Mouse (Mus musculus) lung, postnatal 10 days (tissue): ENCODE data around the gene Atp5d.
A peak's percentile ranks its signal among the peaks of the same experiment; 100 is the strongest.
"Not testable (repeated sequence)": the region's sequence is repeated elsewhere in the genome, so short reads cannot be mapped to it uniquely, and the experiment has no call there.

ENCODE experiments used
- DNase-seq: peaks from one replicate; pipeline ENCODE4 v3.0.0; 2021

The Atp5d gene

GRCm38 (mm10) chr10:80155277-80155676 is 16.8 kb downstream of the Atp5d start:
- DNase-seq: no peak

- no peak for DNase-seq
These were observed 17.7 kb downstream of the Atp5d start for GRCm38 (mm10) chr10:80156002-80156751.

DNA sequence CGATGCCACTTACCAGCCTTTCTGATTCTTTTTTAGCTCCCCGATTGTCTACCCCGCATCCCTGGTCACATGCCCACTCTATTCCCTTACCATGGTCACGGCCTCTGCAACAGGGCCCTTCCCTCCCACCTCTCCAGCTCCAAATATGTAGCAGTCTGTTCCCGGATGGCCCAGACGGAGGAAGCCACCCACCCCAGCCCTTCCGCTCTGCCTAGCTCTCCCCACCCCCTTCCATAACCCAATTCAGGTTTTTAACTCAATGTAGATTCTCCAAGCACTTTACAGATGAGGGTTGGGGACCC is 18.3 kb downstream of the Atp5d start:
- peak; percentile 79 for DNase-seq

DNA sequence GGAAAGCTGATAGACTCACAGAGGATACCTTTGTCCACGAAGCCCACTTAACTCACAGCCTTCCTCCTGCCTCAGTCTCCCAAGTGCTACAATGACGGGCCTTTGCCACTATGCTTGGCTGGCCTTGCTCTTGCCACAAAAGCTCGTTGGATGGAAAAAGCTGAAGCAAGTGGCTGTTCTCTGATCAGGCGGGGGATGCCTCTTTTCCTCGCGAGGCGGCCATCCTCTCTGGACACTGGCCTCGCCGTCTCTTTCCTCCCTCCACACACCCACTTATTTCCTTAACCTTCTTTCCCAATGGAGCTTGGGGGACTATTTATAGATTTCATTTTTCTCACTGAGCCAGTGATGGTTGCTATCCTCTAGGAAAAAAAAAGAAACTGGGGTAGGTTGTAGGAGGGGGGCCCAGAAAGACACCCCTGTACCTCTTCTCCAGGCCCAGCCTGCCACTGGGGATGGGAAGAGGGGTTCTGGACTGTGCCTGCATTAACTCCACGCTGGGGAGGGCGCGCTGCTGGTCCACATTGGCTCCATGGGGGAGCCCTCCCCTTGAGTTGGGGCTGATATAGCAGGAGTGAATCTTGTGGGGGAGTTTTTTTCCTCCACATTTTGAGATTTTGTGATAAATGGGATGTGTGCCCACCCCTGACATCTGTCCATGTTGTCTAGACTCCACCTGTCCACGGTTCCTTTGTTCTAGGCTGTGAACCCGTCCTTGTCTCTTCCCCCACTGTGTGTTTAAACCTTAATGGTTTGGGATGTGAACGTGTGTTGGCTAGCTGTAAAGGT is 18.9 kb downstream of the Atp5d start:
- no peak for DNase-seq

GRCm38 (mm10) chr10:80158307-80158986 is 20.0 kb downstream of the Atp5d start:
- DNase-seq: peak; percentile 90

- peak; percentile 81 for DNase-seq
These were observed 20.7 kb downstream of the Atp5d start for GRCm38 (mm10) chr10:80159021-80159560.

DNA sequence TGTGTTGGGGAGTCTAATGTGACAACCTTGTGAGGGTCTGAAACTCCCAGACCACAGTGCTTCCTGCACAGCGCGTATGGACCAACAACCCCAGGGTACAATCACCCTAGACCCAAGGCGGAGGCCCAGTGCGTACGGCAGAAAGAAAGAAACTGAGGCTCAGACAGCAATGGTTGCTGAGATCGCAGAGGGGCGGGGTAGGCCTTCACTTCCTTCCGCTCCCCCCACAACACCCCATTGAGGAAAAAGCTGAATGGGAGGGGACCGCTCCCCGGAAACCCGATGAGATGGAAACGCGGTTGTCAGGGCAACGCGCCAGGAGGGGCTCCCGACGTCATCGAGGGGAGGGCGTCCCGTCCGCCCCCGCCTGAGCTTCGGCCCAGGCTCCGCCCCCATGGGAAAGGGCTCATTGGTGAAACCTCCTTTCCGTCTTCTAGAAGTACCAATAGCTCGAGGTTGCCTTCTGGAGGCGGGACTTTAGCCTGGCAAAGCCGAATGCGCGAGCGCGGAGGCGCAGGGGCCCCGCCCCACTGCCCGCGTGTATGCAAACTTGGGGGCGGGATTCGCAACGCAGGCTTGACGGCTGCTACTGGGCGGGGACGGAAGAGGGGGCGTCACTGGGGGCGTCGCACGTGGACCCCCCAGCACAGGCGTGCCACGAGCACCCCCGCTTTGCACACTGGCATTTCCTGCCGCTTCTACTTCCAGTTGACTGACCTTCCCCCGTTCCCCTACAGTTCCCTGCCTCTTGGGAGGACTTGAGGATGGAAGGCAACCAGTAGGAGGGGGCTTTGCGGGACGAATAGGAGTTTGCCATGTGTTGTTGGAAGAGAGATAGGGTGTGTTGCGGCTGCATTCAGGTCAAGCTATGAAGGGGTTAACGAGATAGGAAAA is 21.4 kb downstream of the Atp5d start:
- peak; percentile 100 for DNase-seq

GRCm38 (mm10) chr10:80160455-80161371 is 22.3 kb downstream of the Atp5d start:
- peak; percentile 95 for DNase-seq

DNA sequence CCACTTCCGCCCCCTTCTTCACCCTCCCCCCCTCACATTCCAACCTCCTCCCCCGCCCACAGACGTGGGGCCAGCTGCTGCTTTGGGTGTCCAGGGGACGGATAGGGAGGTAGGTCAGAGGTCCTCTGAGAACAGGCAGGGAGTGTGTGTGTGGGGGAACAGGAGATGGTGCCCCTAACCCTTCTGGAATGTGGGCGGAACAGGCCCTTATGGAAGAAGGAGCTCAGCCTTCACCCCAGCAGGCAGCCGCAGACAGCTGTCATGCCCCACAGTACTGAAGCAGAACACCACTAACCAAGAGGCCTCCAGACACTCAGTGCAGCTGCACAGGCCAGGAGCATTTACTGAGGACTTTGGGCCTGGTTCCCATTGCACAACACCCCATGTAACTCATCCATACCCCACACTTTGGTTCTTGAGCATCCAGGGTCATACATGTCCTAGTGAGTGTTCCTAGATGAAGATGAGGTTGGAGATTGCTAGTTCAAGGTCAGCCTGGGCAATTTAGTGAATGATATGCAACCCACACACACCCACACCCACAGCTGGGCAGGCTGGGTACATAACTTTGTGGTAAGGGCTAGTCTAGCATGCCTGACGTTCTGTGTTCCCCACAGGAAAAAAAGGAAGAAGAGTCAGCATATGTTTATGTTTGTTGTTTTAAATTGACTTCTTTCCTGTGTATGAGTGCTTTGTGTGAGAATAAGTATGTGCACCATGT is 23.2 kb downstream of the Atp5d start:
- peak; percentile 79 for DNase-seq

DNA sequence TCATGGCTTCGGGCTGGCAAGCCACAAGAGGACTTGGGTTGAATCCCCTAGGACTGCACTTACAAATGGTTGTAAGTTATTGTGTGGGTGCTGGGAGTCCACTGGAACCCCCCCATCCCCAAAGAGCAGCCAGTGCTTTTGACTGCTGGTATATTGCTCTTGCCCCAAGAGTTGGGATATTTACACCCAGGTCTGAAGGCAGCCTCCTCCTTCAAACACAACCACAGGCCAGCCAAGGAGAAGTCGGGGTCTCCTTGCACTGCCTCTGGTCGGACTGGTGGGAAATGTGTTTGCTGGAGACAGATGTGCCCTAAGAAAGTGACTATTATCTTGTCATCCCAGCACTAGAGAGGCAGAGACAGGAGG is 23.8 kb downstream of the Atp5d start:
- no peak for DNase-seq

- peak; percentile 19 for DNase-seq
These were observed 24.4 kb downstream of the Atp5d start for GRCm38 (mm10) chr10:80162716-80163299.

DNA sequence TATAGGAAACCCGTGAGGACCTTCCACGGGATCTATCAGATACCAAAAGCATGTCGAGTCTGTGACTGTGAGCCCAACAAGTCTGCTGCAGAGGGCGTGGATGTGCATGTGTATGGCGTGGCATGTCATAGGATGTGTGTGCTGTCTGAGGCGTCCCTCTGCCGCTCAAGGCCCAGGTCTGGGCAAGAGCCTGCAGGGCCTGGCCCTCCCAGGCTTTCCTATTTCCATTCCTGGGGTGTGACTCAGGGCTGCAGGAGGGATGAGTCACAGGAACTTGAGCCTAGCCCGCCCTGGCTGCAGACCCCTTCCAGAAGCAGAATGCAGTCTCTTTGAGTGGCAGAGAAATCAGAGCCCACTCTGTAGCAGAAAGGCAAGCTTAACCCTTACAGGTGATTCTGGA is 25.3 kb downstream of the Atp5d start:
- peak; percentile 51 for DNase-seq

DNA sequence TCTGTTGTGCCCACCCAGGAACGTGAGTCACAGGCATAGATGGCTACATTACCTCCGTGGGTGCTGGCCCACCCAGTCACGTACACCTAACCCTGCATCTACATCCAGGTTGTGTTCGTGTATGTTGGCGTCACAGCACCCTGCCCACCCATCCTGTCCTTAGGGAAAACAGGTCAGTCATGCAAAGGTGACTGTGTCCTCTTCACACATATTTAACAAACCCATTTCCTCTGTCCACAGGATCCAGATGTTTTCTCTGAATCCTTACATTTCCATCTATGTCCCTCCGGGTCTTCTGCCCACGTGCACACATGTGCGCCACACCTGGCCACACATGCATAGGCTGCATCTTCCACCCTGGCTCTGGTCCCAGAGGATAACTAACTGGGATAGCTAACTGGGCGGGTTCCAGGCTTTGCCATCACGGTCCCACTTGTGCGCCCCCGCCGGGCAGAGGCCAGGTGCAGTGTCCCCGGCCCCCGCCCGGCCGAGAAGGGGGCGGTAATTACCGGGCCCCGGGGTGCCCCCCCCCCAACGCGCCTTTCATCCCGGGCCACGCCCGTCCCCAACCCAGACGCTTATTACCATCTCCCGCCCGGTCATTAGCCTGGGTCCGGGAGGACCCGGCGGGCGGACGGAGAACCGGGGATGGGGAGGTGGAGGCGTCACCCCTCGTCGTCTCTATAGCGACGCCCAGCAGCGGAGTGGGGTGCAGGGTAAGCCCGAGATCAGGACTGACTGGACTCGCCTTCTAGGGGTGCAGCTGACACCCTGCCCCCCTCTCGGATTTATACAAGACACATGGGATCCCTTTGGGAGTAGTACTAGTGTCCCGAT is 25.9 kb downstream of the Atp5d start:
- DNase-seq: peak; percentile 53

- peak; percentile 99 for DNase-seq
These were observed 26.5 kb downstream of the Atp5d start for GRCm38 (mm10) chr10:80164998-80165344.

DNA sequence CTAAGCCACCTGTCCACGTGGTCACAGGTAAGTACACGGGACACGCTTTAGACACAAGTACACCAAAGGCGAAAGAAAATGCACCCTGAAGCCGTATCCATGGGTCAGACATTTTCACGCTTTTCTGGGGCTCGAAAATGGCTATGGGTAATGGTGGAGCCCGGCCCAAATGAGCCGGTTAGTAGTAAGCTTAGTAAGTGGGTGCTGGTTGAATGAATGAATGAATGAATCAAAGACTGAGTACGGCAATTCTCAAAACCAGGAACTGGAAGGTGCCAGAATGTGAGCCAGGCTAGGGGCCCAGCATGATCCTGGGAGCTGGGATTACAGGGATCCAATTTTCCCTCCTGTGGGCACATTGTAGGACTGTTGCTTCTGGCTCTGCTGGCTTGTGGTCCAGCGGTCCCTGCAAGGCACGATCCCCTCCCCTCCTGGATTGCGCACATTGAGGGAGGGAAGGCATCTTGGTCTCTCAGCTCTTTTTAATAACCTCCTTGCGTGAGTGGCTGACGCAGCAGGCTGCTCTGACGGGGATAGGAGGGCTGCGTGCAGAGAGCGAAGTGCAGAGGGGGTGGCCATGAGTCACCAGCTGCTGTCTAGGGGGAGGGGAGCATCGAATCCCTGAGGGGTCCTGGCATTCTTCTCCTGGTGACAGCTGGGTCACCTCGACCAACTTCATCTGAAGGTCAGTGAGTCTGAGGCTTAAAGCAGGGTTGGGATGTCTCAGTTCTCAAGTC is 27.1 kb downstream of the Atp5d start, which contains the start of gene Cirbp:
Gene Cirbp, plus strand, starts transcription at position 594 of the 737 bp plus-strand sequence.
- peak; percentile 48 for DNase-seq

GRCm38 (mm10) chr10:80166136-80166535 is 27.7 kb downstream of the Atp5d start:
- not testable (repeated sequence) for DNase-seq

GRCm38 (mm10) chr10:80167460-80168037 is 29.1 kb downstream of the Atp5d start:
- peak; percentile 99 for DNase-seq

- peak; percentile 97 for DNase-seq
These were observed 29.7 kb downstream of the Atp5d start for GRCm38 (mm10) chr10:80168038-80168661.
